Mouse (Mus musculus) stomach, postnatal 0 days (tissue): ENCODE measurements around the gene Slc38a4.

ENCODE experiments used
- CTCF ChIP-seq: IDR thresholded peaks from 2 replicates; pipeline ENCODE4 v1.5.1; 2016; ENCODE audit warnings: antibody characterized with exemption, low read depth, mild to moderate bottlenecking, moderate library complexity
- EP300 ChIP-seq: optimal IDR thresholded peaks from 2 replicates; pipeline ENCODE3; 2016; ENCODE audit warnings: antibody characterized with exemption

DNA sequence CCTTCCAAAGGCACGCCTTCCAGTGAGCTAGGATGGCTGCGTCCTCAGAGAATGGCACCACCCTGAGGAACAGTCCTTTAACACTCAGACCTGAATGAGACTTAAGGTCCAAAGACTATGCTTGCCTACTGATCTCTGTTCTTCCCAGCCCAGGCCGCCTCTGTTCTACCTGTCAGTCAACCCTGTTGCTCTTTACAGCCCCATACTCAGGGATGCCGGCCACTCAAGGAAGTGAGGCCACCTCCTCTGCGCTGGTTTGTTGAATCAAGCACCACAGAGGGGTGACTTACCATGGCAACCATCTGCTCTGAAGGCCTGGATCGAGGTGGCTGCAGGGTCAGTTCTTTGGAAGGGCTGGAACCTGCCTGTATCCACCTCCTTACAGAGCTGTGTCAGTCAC lies 21.9 kb upstream of the Slc38a4 start:
- TF ChIP-seq CTCF (no peak), EP300 (no peak)
